Mouse (Mus musculus): ENCODE measurements around the gene Il17a. TPM values are rescaled to one million over a fixed set of nuclear protein-coding genes. Genes with fewer than 3 reads are reported as not detected.
"Not testable (repeated sequence)": the region's sequence is repeated elsewhere in the genome, so short reads cannot be mapped to it uniquely, and the experiment has no call there.

Gene Il17a
- 0.44 and 0.99 TPM in 2 replicates for polyA plus RNA-seq (2012; rRNA removed)

- no peak for DNase-seq (ENCODE audit: low read depth, low spot score)
- WGBS = 92% methylated on average over 10 of the region's 10 CpGs
Observed at GRCm38 (mm10) chr1:20730903-20731302, at the start of gene Il17a. Gene Il17a, plus strand, starts transcription at chr1:20730905.

- no peak for DNase-seq (ENCODE audit: low read depth, low spot score)
Observed at GRCm38 (mm10) chr1:20682849-20683248, 47.9 kb upstream of the Il17a start.

- WGBS = 91% methylated on average over 5 of the region's 5 CpGs
- DNase-seq (ENCODE audit: low read depth, low spot score) = no peak
Observed at GRCm38 (mm10) chr1:20683386-20683785, 47.3 kb upstream of the Il17a start.

GRCm38 (mm10) chr1:20683853-20684252, 46.9 kb upstream of the Il17a start:
- WGBS = 67% methylated on average over 3 of the region's 3 CpGs
- DNase-seq (ENCODE audit: low read depth, low spot score) = no peak

- no peak for DNase-seq (ENCODE audit: low read depth, low spot score)
- WGBS = 87% methylated on average over 3 of the region's 3 CpGs
Observed at GRCm38 (mm10) chr1:20684403-20684802, 46.3 kb upstream of the Il17a start.

GRCm38 (mm10) chr1:20685393-20685792, 45.3 kb upstream of the Il17a start:
- DNase-seq (ENCODE audit: low read depth, low spot score) = no peak
- WGBS = 88% methylated on average over 2 of the region's 2 CpGs

DNA sequence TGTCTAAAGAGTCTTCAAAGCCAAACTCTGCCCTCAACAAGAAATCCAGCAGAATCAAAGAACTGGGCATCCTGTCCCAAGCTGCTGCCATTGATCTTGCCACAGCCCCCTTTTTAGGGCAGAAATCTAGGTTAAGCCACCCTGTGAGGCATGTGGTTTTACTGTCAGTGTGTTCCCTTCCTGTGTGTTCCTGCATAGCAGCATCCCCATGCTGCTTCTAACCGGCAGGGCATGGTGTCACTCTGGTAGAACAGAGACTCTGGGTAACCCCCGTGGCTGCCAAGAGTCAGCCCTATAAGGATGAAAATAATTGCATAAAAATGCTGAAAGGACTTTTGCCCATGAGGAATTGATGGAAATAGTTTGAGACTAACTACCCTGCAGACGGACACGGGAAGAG, 44.8 kb upstream of the Il17a start:
- DNase-seq (ENCODE audit: low read depth, low spot score) = no peak
- 83% methylated on average over 4 of the region's 4 CpGs for WGBS

GRCm38 (mm10) chr1:20691336-20691735, 39.4 kb upstream of the Il17a start:
- no peak for DNase-seq (ENCODE audit: low read depth, low spot score)
- WGBS = 91% methylated on average over 8 of the region's 8 CpGs

GRCm38 (mm10) chr1:20693634-20694313, 36.9 kb upstream of the Il17a start:
- no peak for DNase-seq (ENCODE audit: low read depth, low spot score)
- WGBS = 79% methylated on average over 6 of the region's 6 CpGs

GRCm38 (mm10) chr1:20700011-20700410, 30.7 kb upstream of the Il17a start:
- WGBS = 55% methylated on average over 3 of the region's 3 CpGs
- no peak for DNase-seq (ENCODE audit: low read depth, low spot score)

- 75% methylated on average over 4 of the region's 4 CpGs for WGBS
- DNase-seq (ENCODE audit: low read depth, low spot score) = no peak
Observed at GRCm38 (mm10) chr1:20736572-20736971, 5.9 kb downstream of the Il17a start.

DNA sequence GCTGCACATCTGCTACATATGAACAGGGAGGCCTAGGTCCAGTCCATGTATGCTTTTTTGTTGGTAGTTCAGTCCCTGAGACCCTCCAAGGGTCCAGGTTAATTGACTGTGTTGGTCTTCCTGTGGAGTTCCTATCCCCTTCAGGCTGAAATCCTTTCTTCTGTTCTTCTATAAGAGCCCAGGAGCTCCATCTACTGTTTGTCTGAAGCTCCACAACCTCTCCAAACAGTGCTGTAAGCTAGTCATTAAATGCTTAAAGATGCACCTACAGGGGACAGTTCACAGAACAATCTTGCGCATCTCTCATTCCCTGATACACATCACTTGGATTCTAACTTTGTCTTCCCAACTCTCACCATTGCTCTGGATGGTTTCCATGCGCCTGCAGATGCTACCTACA, 7.8 kb downstream of the Il17a start:
- no peak for DNase-seq (ENCODE audit: low read depth, low spot score)

DNA sequence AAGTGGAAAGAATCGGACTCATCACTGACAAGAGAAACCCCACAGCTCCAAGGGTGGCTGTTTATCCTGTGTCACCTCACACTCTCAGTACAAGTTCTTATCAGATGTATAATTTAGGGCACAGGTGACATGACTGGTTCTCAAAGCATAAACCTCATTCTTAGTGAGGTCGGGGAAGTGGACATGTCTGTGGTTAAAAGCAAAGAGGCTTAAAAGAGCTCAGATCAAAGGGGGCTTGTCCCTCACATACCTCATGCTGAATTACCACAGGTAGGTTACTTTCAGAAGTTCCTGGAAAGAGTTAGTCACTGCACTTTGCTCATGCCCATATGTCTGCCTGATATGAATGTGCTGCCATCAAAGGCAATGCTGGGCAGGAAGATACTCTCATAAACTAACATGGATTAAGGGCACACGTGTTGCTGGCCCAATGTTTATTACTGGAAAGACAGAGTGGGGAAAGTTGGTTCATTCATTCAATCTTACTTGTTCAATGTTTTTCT, 9.8 kb downstream of the Il17a start:
- DNase-seq (ENCODE audit: low read depth, low spot score) = no peak
- 39% methylated on average over 3 of the region's 3 CpGs for WGBS

More for the DNA sequence above, 7.8 kb downstream of the Il17a start:
- 83% methylated on average over 2 of the region's 2 CpGs for WGBS

- WGBS = 71% methylated on average over 10 of the region's 10 CpGs
- DNase-seq (ENCODE audit: low read depth, low spot score) = no peak
Observed at GRCm38 (mm10) chr1:20754439-20754838, 23.7 kb downstream of the Il17a start.

GRCm38 (mm10) chr1:20757586-20757985, 26.9 kb downstream of the Il17a start:
- 85% methylated on average over 3 of the region's 3 CpGs for WGBS
- no peak for DNase-seq (ENCODE audit: low read depth, low spot score)

- WGBS = 82% methylated on average over 10 of the region's 10 CpGs
- DNase-seq (ENCODE audit: low read depth, low spot score) = no peak
Observed at GRCm38 (mm10) chr1:20759799-20760198, 29.1 kb downstream of the Il17a start.

- WGBS = 71% methylated on average over 5 of the region's 5 CpGs
- DNase-seq (ENCODE audit: low read depth, low spot score) = no peak
Observed at GRCm38 (mm10) chr1:20760331-20760730, 29.6 kb downstream of the Il17a start.

DNA sequence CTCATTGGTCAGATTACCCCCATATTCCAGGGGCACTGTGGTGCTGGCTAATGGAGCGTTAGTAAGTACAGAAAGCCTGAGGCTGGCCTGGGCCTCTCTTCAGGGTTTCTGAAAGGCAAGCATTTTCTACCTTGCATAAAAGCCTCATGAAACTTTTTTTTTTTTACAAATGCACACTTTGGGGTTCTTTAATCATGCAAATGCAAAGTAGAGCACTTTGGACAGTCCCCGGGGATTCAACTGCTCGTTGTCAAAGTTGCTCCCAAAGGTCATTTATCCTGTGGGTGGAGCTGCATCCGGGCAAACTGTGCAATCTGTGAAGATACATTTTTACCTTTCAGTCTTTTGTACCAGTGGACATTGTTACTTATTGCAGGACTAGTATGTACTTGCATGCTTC, 30.7 kb downstream of the Il17a start:
- no peak for DNase-seq (ENCODE audit: low read depth, low spot score)
- 59% methylated on average over 4 of the region's 4 CpGs for WGBS

- no peak for DNase-seq (ENCODE audit: low read depth, low spot score)
- whole genome bisulfite sequencing = 78% methylated on average over 6 of the region's 6 CpGs
Observed at GRCm38 (mm10) chr1:20766526-20766925, 35.8 kb downstream of the Il17a start.

GRCm38 (mm10) chr1:20774026-20774730, 43.5 kb downstream of the Il17a start:
- 61% methylated on average over 4 of the region's 4 CpGs for WGBS

GRCm38 (mm10) chr1:20778366-20778765, 47.7 kb downstream of the Il17a start:
- no peak for DNase-seq (ENCODE audit: low read depth, low spot score)

More at GRCm38 (mm10) chr1:20774026-20774730, 43.5 kb downstream of the Il17a start:
- not testable (repeated sequence) for DNase-seq (ENCODE audit: low read depth, low spot score)

More at GRCm38 (mm10) chr1:20778366-20778765, 47.7 kb downstream of the Il17a start:
- 62% methylated on average over 2 of the region's 2 CpGs for WGBS
